Mouse (Mus musculus) midbrain, postnatal 0 days (tissue): ENCODE results near the gene Tm2d1. TPM values are rescaled to one million over a fixed set of nuclear protein-coding genes. Genes with fewer than 3 reads are reported as not detected.
A peak's percentile ranks its signal among the peaks of the same experiment; 100 is the strongest.
"Not testable (repeated sequence)": the region's sequence is repeated elsewhere in the genome, so short reads cannot be mapped to it uniquely, and the experiment has no call there.

Experiments
- ATAC-seq: fragments of 200-750 bp; cut with Nextera tagmentation; 2 replicates; pipeline ENCODE4 v1.8.0; 2017; ENCODE audit warnings: moderate number of reproducible peaks, mild to moderate bottlenecking, moderate TSS enrichment, moderate library complexity; ENCODE audit not compliant: low FRiP score
- DNase-seq: peaks from one replicate; pipeline ENCODE4 v3.0.0-alpha.2; 2015; ENCODE audit warnings: low spot score
- H3K27ac ChIP-seq: fragments of 300-500 bp; sonication (generic); 2 replicates; pipeline ENCODE4 v1.5.1; 2014; ENCODE audit warnings: low read depth, mild to moderate bottlenecking, low read length, mixed read lengths
- H3K27me3 ChIP-seq: fragments of 300-500 bp; sonication (generic); 2 replicates; pipeline ENCODE4 v1.6.1; 2014; ENCODE audit warnings: low read length, control low read depth, mixed read lengths; ENCODE audit not compliant: insufficient read depth
- H3K36me3 ChIP-seq: fragments of 300-500 bp; sonication (generic); 2 replicates; pipeline ENCODE4 v1.6.1; 2014; ENCODE audit warnings: low read length, control low read depth, mixed read lengths; ENCODE audit not compliant: insufficient read depth
- H3K4me1 ChIP-seq: fragments of 300-500 bp; sonication (generic); 2 replicates; pipeline ENCODE4 v1.6.1; 2014; ENCODE audit warnings: mild to moderate bottlenecking, control low read depth, antibody characterized with exemption, low read length, mixed read lengths; ENCODE audit not compliant: insufficient read depth
- H3K4me2 ChIP-seq: fragments of 300-500 bp; sonication (generic); 2 replicates; pipeline ENCODE4 v1.6.1; 2014; ENCODE audit warnings: low read depth, mild to moderate bottlenecking, low read length, mixed read lengths; ENCODE audit not compliant: poor library complexity, severe bottlenecking
- H3K4me3 ChIP-seq: fragments of 300-500 bp; sonication (generic); 2 replicates; pipeline ENCODE4 v1.5.1; 2014; ENCODE audit warnings: low read depth, mild to moderate bottlenecking, low read length, moderate library complexity
- H3K9ac ChIP-seq: fragments of 300-500 bp; sonication (generic); replicated peaks from 2 replicates; pipeline ENCODE4 v1.6.1; 2014; ENCODE audit warnings: mild to moderate bottlenecking, low read length, moderate library complexity, mixed read lengths; ENCODE audit not compliant: poor library complexity, severe bottlenecking
- H3K9me3 ChIP-seq: fragments of 300-500 bp; sonication (generic); 2 replicates; pipeline ENCODE4 v1.6.1; 2016; ENCODE audit warnings: low read length, control low read depth
- CTCF ChIP-seq: IDR thresholded peaks from 2 replicates; pipeline ENCODE4 v1.5.1; 2016; ENCODE audit warnings: antibody characterized with exemption, mild to moderate bottlenecking
- WGBS: fragments of 180-500 bp; shearing (Covaris S2); extraction: QIAGEN DNeasy Blood & Tissue Kit; methylation state at CpG from one replicate; pipeline ENCODE4 v1.1.7; 2014; 5-methylcytosine and 5-hydroxymethylcytosine counted together
- polyA plus RNA-seq: library from polyadenylated mRNA; unstranded; fragments of >200 nt; fragmentation: Nextera tagmentation; extraction: Ambion mirVana; gene quantifications from 2 replicates; pipeline ENCODE4 v1.2.1, GENCODE M21; 2015
- total RNA-seq: library from RNA; depleted of rRNA; stranded (reverse); fragments of >200 nt; gene quantifications from 2 replicates; pipeline ENCODE4 v1.2.3, GENCODE M21; 2014; rRNA removed

Gene Tm2d1
- total RNA-seq (61.1 and 68.4 TPM in 2 replicates), polyA plus RNA-seq (159 and 170 TPM in 2 replicates)

DNA sequence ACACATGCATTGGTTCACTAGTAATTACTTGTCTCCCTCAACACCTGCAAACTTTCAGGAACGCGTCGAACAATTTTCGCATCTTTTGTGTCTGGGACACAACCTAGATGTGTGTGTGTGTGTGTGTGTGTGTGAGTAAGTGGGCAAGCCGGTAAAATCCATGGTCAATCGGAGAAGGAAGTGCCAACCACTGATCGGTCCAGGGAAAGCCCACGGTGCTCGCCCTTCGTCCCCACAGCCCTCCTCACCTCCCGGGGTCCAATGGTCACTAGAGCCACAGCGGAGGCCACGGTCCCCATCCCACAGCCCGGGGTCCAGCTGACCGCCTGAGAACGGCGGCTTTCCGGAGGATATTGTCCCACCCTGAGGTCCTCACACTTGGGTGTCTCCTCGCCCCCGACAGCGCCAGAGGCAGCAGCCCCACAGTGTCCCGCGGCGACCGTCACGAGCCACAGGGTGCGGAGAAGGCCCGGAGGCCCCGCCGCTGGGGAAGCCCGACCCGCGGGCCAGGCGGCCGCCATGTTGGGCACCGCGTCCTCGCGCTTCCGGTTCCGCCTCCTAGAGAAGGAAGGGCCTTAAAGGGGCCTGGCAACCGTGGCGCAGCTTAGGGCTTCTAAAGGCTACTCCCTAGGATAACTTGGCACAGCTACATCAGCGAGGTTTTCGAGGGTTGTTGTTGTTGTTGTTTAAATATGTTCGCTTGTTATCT, at the start of gene Tm2d1:
Gene Tm2d1, minus strand, starts transcription at position 591 of the 709 bp plus-strand sequence.
- Histone ChIP-seq H3K27me3 (no peaks in the 10 kb centered on the region), H3K4me1 (peaks cover 7% of the 10 kb centered on the region), H3K4me2 (peak within 1 kb of the TSS; percentile 56), H3K9me3 (no peaks in the 10 kb centered on the region), H3K9ac (peak within 1 kb of the TSS; percentile 75), H3K36me3 (no peaks in the 10 kb centered on the region), H3K27ac (peak within 1 kb of the TSS; percentile 52), H3K4me3 (peak within 1 kb of the TSS; percentile 51)
- ATAC-seq (peak; percentile 95), DNase-seq (peak; percentile 93)
- WGBS, result under 1% methylated on average over 45 of the region's 46 CpGs
- no peak for TF ChIP-seq CTCF

DNA sequence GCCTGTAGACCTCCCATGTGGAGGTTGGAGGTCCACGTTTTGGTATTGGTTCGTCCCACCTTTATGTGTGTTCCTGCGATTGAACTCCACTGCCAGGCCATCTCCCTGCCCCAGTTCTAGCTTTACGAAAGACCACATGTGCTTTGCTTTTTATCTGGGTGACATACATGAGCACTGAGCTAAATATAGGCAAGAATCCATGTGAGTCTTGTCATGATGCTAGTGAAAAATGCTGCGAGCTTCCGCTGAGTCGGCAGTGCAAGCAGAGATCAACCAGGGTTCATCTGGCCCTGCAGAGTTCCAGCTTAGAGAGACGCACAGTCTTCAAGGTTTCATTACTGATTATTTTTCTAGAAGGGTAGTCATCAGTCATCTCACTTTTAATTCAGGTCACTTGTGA, 45.3 kb upstream of the Tm2d1 start:
- H3K9me3 ChIP-seq, result no peaks in the 10 kb centered on the region
- 84% methylated on average over 8 of the region's 8 CpGs for WGBS
- no peak overlapping the region for H3K27ac ChIP-seq
- H3K36me3 ChIP-seq, result no peaks in the 10 kb centered on the region; the same call in 1 of the 2 replicates
- no peak overlapping the region for H3K9ac ChIP-seq
- no peak overlapping the region for H3K4me2 ChIP-seq
- no peak for ATAC-seq
- no peak overlapping the region for H3K4me3 ChIP-seq
- H3K27me3 ChIP-seq, result no peaks in the 10 kb centered on the region
- no peak for TF ChIP-seq CTCF
- peak; percentile 17 for DNase-seq
- H3K4me1 ChIP-seq, result no peaks in the 10 kb centered on the region

- H3K9ac ChIP-seq, H3K4me1 ChIP-seq, H3K36me3 ChIP-seq, H3K9me3 ChIP-seq, ATAC-seq, DNase-seq, H3K27me3 ChIP-seq, H3K27ac ChIP-seq, H3K4me3 ChIP-seq, H3K4me2 ChIP-seq: not testable (repeated sequence)
- WGBS, result 98% methylated on average over 8 of the region's 8 CpGs
Measured at GRCm38 (mm10) chr4:98415150-98415549, 32.0 kb upstream of the Tm2d1 start.

- no peak for TF ChIP-seq CTCF
- ATAC-seq, result no peak
Measured at GRCm38 (mm10) chr4:98408455-98408854, 25.3 kb upstream of the Tm2d1 start.

DNA sequence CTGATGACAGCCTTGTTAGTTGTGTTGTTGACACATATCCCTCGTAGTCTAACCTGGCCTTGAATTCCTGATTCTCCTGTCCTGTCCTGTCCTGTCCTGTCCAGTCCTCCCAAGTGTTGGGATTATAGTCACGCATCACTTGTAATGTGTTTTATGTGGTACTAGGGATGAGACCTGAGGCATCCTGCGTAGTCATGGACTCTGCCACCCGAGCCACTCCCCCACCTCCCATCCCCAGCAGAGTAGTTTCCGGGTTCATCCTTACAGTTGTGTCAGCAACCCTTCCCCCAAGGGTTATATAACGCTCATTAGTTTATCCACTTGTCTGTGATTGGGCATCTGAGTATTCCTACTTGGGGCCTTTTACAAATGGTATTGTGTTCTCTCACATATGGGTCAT, 21.3 kb upstream of the Tm2d1 start:
- no peak for TF ChIP-seq CTCF
- DNase-seq, result no peak
- Histone ChIP-seq H3K36me3 (no peaks in the 10 kb centered on the region), H3K4me2 (no peak overlapping the region), H3K27ac (no peak overlapping the region), H3K27me3 (no peaks in the 10 kb centered on the region), H3K4me3 (no peak overlapping the region), H3K9me3 (no peaks in the 10 kb centered on the region), H3K4me1 (no peaks in the 10 kb centered on the region), H3K9ac (no peak overlapping the region)
- ATAC-seq, result no peak
- WGBS, result 89% methylated on average over 6 of the region's 6 CpGs

More at GRCm38 (mm10) chr4:98408455-98408854, 25.3 kb upstream of the Tm2d1 start:
- no peak for DNase-seq
- H3K9me3 ChIP-seq, result no peaks in the 10 kb centered on the region
- no peak overlapping the region for H3K27ac ChIP-seq
- no peak overlapping the region for H3K4me2 ChIP-seq
- no peak overlapping the region for H3K4me3 ChIP-seq
- H3K4me1 ChIP-seq, result no peaks in the 10 kb centered on the region
- H3K27me3 ChIP-seq, result no peaks in the 10 kb centered on the region
- H3K36me3 ChIP-seq, result 0 out of 2 replicates have a peak, but pooled peaks cover 5% of the 10 kb centered on the region
- WGBS, result 95% methylated on average over 4 of the region's 4 CpGs
- H3K9ac ChIP-seq, result no peak overlapping the region

GRCm38 (mm10) chr4:98403492-98403891, 20.4 kb upstream of the Tm2d1 start:
- no peaks in the 10 kb centered on the region for H3K4me1 ChIP-seq
- no peak for DNase-seq
- TF ChIP-seq CTCF, result no peak
- WGBS, result 78% methylated on average over 4 of the region's 4 CpGs
- H3K27ac ChIP-seq, result no peak overlapping the region
- H3K4me2 ChIP-seq, result no peak overlapping the region
- ATAC-seq, result no peak
- H3K4me3 ChIP-seq, result no peak overlapping the region
- no peaks in the 10 kb centered on the region for H3K9me3 ChIP-seq
- H3K27me3 ChIP-seq, result no peaks in the 10 kb centered on the region
- no peaks in the 10 kb centered on the region for H3K36me3 ChIP-seq
- H3K9ac ChIP-seq, result no peak overlapping the region
